Mouse (Mus musculus): ENCODE measurements around the gene Aanat.
"Not testable (repeated sequence)": the region's sequence is repeated elsewhere in the genome, so short reads cannot be mapped to it uniquely, and the experiment has no call there.

Gene Aanat

DNA sequence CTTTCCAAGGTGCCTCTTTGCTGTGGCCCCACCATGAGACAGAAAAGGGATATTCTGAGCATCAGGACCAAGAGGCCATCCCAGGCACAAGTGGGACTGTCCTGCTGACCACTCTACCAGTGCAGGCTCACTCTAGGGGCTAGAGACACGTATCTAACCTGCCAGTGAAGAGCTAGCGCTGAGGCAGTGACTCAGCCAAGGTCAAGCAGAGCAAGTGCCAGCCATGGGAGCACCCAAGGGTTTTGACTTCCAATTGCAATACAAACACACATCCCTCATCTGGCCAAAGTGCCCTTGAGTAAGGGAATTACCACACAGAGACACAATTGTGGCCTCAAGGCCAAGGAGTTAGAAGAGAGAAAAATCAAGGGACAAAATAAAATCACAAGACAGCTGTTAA, 10.8 kb upstream of the Aanat start:
- no peak for DNase-seq

DNA sequence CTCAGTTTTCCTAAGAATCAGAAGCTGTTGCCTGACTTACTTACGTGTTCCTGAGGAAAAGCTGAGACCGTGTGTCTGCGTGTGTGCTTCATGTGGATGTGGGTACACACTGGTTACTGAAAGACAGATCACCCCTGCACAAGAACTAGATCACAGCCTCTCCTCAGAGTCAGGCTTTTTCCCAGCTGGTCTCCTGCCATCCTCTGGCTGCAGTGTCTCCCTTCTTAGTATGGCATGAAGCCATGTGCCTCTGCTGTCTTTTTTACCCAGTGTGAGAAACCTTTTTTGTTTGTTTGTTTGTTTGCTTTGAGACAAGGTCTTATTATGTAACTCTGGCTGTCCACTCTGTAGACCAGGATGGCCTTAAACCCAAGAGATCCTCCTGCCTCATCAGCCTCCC, 7.0 kb upstream of the Aanat start:
- no peak for DNase-seq

DNA sequence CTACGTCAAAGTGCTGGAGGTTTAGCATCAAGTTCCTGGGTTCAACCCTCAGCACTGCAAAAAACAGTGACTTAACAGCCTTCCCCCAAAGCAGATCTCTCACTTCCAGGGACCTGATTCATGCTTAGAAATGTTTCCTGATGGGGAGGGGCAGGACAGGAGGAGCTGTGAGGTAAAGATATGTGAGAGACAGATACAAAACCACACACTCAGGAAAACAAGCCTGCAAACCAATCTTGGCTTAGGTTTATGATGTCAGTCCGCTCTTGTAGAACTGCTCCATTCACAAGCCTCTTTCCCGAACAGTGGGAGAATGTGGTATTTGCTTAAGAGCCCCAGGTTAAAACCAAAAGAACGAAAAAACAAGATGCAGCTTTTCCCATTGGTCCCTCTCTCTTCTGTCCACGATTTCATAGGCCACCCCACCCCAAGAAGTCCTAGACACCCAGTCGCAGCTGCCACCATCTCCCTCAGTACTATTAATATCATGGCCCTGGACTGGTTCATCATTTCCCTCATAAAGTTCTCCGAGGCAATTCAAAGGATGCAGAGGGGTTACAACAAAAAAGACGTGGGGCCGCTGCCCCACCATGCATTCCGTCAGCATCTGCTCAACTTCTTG, 6.1 kb upstream of the Aanat start:
- DNase-seq, result no peak

DNA sequence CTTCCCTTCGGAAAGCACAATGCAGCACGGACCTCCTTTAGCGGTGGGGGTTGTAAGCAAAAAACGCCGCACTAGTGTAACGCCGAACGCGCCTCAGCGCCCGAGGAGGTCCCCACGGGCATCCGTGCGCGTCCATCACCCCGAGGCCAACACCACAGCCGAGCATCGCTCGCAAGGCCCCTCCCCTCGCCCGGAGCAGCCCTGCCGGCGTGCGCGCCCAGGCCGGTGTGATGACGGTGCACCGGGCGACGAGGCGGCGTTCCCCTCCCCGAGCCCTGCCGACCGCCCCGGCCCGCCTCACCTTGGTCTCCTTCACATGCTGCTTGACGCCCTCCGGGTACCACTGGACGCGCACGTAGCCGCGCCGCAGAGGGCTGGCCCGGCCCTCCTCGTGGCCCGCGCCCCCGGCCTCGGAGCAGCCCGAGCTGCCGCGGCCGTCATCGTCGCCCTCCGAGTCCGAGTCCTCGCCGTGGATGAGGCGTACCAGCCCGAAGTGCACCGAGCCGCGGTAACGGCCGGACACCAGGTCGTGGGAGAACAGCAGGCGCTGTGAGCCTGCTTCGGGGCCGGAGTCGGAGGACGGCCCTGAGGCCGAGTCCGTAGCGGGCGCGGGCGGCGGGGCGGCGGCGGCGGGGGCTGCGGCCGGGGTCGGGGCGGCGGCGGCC, 5.4 kb upstream of the Aanat start:
- DNase-seq, result peak; percentile 48

DNA sequence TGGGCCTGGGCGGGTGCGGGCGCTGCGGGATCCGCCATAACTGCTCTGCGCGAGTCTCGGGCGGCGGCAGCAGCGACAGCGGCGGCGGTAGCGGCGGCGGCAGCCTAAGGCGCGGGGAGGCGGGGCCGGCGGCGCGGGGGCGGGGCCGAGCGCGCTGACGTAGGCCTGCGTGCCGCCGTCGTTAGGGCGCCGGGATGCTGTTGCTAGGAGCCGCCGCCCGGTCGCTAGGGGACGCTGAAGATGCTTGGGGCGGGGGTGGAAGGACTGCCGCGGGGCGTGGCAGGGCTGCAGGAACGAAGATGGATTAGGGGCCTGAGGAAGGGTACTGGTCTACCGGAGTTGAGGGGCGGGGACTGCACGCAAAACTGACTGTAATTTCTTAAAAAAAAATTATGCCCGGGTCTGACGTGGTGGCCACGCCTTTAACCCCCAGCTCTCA, 4.8 kb upstream of the Aanat start, which contains the start of gene Ube2o:
Ube2o (minus strand) TSS at position 72 of the 439 bp plus-strand sequence.
- peak; percentile 88 for DNase-seq

DNA sequence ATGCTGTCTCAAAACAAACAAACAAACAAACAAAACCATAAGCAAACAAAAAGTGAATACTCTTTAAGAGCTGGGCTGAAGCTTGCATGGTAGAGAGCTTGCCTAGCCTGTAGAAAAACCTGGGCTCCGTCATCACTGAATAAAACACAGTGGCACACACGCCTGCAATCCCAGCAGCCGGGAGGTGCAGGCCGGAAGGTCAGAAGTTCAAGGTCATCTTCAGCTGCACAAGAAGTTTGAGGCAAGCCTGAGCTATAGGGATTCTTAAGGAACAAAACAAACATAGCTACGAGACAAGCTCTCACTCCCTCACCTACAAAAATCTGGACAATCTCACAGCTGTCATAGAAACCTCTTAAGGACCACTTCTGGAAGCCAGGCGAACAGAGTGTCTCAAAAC, 550 bp upstream of the Aanat start:
- no peak for DNase-seq

DNA sequence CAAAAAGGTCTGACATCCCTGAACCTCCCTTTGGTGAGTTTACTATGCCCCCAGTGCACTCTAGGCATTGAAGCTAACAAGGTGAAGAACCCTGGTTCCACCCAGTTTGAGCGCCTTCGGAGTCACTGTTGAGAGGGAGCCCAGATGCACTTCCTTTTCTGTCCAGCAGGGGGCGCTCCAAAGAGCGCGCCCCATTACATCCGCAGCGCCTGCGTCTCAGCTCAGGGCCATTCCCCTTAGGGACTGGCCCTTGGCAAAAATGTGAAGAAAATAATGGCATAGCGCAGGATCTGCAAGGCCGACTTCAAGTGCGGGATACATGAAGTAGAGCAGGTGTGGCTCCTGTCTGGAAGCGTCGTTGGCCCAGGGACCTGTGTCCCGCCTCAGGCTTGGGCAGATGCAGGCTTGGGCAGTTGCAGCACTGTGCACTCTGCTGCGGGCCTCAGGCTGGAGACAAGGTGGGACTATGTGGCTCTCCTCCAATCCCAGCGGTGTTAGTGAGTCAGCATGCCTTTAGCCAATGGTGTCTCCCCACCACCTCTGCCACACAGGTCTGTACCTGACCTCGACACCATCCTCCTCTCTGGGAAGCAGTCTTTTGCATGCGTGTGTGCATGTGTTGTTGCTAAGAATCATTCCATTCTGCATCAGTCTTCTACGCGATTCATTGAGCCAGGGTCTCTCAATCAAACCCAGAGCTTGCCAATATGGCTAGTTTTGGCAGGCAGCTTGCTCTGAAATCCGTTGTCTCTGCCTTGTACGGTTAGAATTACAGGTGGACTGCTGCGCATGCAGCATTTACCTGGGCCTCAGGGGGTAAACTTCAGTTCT, 784 bp downstream of the Aanat start:
- peak; percentile 69 for DNase-seq

DNA sequence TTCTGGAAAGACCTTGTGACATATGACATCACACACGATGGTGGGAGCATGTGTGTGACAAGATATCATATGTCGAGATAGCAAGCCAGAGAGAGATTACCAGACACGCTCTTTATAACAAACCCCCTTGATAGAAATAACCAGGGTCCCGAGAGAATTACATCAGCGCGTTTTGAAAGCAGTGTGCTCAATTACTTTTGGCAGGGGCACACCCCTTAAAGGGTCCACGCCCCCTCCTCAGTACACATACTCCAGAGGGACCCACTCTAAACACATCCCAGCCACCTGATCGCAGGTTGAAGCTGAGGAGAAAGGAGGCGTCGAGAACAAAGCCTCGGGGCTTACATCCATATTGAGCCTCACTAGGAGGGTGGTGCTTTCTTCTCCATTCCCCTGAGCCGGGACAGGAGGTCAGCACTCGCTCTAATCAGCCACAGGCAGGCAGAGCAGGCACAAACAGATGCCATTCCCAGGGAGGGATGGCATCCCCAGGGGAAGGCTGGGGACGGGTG, 2.8 kb downstream of the Aanat start:
- no peak for DNase-seq

DNA sequence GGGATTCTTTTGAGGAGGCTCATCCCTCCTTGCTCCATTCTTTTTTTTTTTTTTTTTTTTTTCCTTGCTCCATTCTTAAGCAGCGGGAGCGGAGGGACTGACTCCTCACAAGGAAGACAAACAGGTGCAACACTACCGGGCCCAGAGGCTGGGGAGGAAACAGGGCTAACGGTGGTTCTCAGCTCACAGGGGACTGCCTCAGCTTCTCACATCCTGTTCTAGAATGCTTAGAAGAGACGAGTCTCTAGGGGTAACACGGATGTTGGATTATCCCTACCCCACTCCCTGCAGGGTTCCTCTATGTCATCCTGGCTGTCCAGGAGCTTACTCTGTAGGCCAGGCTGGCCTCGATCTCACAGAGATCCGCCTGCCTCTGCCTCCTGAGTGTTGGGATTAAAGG, 3.3 kb downstream of the Aanat start:
- no peak for DNase-seq

DNA sequence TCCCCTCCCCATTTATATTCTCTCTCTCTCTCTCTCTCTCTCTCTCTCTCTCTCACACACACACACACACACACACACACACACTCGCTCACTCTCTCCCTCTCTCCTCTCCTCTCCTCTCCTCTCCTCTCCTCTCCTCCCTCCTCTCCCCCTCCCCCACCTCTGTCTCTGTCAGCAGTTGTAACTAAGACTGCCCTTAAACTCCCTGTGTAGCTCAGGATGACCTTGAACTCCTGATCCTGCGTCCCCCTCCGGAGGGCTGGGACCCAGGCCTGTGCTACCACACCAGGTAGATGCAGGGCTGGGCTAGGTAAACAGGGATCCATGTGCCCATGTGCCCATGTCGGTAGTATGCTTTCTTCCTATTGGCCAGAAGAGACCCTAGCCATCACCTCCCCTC, 5.4 kb downstream of the Aanat start:
- DNase-seq, result no peak

DNA sequence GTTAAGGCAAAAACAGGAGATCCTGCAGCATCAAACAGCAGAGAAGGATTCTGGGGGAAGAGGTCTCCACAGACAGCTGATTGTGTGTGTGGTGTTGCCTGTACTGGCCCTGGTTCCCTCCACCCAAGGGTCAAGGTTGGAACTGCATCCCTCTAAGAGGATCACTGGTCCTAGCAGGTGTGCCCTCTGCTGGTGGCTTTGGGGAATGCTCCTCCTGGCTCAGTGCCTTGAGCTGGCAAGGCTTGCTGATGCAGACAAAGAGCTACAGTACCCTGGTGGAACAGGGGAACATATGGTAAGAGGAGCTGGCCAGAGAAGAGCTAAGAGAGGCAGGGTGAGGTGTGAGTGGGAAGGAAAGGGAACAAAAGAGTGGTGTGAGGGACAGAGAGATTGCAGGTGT, 6.2 kb downstream of the Aanat start:
- peak; percentile 92 for DNase-seq

DNA sequence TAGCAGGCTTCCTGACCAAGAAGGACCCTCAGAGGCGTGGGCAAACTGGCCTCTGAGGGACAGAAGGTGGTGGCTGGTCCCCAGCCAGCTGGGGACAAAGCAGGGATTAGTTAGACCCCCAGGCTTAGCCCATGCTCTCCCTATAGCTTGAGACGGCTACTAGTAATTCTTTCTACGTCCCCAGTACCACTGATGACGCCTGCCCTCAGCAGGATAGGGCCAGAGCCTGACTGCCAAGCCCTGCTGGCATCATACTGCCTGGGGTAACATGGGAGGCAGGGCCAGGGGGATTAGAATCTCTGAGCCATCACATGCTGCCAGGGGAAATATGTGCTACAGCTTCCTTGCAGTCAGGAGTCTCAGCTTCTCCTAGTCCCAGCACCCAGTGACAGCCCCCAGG, 7.1 kb downstream of the Aanat start:
- no peak for DNase-seq

DNA sequence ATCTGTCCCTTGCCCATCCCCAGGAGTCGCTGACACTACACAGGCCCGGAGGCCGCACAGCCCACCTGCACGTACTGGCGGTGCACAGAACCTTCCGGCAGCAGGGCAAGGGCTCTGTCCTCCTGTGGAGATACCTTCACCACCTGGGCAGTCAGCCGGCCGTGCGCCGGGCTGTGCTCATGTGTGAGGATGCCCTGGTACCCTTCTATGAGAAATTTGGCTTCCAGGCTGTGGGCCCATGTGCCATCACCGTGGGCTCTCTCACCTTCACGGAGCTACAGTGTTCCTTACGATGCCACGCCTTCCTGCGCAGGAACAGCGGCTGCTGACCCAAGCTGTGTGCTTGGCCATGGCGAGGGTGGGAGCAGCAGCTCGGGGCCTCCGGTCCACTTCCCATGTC, 10.5 kb downstream of the Aanat start:
- DNase-seq, result no peak

DNA sequence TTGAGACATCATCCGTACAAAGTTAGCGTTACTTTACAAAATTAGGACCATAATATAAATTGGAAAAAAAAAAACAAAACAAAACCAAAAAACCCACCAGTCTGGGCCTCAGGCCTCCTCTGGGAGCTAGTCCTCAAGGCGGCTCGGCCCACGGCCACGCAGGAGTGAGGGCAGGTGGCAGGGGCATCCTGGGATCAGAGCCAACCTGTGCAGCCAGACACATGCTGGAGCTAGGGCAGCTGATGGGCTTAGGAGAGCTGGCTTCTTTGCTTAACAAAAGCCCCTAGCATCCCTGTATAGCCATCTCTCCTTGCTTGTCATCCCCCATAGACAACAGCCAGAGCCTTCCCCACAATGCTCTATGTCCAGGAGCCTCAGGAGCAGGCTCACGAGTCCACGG, 12.0 kb downstream of the Aanat start:
- no peak for DNase-seq

DNA sequence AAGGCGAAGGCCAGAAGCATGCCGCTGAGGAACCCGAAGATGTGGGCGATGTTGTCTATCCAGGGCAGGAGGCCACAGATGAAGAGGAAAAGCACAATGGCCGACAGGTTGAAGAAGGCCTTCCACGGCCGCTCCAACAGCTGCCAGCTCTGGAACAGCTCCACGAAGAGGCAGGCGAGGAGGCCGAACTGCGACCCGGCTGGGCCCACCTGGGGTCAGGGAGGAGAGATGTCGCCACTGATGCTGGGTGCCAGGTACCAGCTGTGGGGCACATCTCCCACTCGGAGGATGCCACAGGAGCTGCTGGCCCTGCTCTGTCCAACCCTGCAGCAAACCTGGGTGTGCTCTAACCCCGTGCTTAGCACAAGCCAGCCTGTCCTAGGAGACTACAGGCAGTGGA, 13.0 kb downstream of the Aanat start:
- no peak for DNase-seq

DNA sequence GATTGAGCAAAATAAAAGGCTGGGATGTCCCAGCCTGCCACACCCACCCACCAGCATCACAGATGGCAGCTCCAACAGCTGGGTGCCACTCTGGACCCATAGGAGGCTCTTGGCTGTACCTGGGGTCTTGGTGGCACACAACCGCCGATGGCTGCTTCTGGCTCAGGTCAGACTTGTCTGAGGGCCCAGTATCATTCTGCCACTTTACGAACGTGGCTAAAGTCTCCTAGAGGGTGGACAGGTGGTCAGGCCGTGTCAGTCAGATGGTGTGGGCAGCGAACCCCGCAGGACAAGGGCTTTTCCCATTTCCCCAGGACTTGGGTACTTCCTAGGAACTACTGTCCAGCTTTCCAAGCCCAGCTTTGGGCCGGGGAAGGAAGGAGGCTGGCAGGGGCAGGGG, 14.9 kb downstream of the Aanat start:
- DNase-seq, result no peak

DNA sequence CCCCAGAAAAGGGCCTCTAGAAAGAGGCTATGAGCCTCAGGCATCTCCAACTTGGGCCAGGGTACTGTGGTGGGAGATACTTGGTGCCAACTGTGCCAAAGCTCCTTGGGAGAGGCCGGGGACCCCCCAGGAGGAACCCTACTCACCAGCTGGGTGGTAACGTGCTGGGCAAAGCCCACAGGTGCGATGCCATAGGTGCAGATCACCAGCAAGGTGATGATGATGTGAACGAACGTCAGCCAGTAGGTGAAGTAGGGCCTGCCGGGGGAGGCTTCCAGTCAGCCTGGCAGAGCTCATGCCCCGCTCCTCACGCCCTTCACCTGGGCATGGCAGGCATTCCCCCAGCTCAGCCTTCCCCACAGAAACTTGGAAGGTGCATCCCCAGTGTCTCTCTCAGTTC, 15.8 kb downstream of the Aanat start:
- no peak for DNase-seq

DNA sequence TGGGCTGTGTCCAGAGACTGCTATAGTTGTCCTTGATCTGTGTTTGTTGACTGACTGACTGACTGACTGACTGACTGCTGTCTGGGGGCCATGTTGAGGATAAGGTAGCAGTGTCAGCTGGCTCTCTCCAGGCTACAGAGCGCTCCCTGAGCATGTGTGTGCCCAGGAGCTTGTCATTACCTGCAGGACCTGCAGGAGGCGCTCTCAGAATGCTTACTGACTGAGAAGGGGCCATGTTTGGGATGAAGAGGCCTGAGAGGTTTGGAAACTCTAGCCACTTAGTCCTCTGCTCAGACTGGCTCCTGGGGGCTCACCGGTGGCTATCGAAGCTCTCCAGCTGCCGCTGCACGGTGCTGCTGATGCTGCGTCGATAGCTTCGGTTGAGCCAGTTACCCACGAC, 17.1 kb downstream of the Aanat start:
- peak; percentile 21 for DNase-seq

DNA sequence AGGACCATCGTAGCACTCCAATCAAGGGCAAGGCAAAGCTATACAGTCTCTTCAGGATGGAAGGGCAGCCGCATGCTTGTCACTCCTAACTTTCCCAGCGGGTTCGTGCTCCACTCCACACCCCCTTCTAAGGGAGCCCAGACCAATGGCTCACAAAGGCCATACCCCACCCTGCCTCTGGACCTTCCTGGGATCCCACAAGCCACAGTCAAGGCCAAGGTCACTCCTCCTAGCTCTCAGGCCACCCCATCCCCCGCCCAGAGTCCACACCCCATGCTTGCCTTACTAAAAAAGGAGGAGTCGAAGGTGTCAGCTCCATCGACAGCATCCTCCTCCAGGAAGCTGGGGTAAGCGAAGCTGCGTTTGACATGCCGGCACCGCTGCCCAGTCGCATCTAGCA, 17.9 kb downstream of the Aanat start:
- no peak for DNase-seq

DNA sequence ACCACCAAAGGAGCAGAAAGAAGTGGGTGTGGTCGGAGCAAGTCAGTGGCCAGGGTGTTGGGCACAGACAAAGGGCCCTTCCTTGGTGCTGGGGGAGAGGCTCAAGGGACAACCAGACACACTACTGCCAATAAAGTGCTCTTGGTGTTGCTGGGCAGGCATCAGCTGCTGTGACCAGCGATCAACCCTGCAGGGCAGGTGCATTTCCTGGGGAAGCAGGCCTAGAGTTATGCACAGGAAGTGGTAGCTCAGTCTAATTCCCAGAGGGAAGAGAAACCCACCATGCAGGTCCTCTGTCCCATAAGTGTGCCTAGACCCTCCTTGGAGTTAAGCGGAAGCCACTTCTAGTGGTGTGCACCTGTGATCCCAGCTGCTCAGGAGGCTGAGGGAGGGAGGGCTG, 21.5 kb downstream of the Aanat start:
- no peak for DNase-seq

DNA sequence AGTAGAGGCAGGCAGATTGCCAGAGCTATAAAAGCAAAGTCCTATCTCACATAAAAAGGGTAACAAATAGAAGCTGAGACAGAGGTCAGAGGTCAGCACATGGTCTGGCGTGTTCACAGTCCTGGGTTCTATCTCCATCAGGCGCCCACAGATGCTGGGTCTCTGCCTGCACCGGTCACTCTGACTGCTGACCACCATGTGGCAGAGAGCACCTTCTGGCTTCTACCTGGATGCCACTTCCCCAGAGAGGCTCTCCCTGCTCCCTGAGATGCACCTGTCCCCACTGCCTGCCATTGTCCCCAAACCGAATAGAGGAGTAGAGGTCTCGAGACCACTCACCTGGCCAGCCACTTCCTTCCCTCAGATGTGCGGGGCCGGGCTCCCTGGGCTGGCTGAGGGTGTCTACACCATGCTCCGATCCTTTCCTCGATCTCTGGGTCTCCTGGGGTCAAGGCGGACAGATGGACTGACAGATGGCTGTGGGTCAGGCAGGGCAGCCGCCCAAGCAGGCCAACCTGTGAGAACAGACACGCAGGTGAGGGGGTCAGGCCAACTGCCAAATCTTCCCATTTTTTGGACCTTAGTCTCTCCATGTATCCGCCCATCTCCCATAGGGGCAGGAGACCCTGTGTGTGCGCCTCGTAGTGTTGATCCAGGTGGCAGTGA, 23.9 kb downstream of the Aanat start:
- no peak for DNase-seq

DNA sequence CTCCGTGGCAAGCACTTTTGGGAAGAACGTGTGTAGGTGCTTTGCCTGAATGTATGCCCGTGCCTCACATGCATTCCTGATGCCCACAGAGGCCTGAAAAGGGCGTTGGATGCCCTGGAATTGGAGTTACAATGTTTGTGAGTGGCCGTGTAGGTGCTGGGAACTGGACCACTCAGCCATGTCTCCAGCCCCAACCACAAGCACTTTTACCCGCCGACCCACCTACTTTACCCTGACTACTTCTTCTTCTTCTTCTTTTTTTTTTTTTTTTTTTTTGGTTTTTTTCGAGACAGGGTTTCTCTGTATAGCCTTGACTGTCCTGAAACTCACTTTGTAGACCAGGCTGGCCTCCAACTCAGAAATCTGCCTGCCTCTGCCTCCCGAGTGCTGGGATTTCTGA, 24.9 kb downstream of the Aanat start:
- not testable (repeated sequence) for DNase-seq

DNA sequence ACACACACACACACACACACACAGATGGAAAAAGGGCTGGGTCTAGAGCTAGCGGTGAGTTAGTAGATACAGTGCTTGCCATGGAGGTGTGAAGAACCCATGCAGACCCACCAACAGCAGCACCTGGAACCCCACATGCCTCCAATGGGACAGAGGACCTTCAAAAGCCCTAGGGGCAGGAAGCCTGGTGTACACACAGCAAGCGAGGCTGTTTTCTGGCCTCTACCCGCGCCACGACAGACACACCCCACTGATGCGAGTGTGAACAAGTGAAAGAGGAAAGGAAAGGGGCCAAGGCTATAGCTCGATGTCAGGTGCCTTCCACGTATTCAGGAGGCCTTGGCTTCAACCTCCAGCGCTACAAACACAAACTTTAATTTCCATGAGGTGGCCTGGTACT, 25.7 kb downstream of the Aanat start:
- DNase-seq, result no peak

Measured in right cerebral cortex, postnatal 4 days (tissue).